Mouse (Mus musculus) monocyte, adult 5-6 weeks (primary cell): ENCODE measurements around the gene Fgfr2. TPM values are rescaled to one million over a fixed set of nuclear protein-coding genes. Genes with fewer than 3 reads are reported as not detected.

Experiments
- ATAC-seq: fragments of 153-309, 156-312 bp; replicated peaks from 2 replicates; pipeline ENCODE4 v1.8.0; 2017; ENCODE audit warnings: mild to moderate bottlenecking; ENCODE audit not compliant: low TSS enrichment, insufficient number of reproducible peaks, severe bottlenecking, poor library complexity, low FRiP score
- total RNA-seq: library from RNA; stranded (forward); fragments of 200-1000, 200-491, 200-594 nt; gene quantifications from 3 replicates; pipeline ENCODE4 v1.2.3, GENCODE M21; 2017

Gene Fgfr2
- total RNA-seq, 1 experiment from 2014 or later: not detected

DNA sequence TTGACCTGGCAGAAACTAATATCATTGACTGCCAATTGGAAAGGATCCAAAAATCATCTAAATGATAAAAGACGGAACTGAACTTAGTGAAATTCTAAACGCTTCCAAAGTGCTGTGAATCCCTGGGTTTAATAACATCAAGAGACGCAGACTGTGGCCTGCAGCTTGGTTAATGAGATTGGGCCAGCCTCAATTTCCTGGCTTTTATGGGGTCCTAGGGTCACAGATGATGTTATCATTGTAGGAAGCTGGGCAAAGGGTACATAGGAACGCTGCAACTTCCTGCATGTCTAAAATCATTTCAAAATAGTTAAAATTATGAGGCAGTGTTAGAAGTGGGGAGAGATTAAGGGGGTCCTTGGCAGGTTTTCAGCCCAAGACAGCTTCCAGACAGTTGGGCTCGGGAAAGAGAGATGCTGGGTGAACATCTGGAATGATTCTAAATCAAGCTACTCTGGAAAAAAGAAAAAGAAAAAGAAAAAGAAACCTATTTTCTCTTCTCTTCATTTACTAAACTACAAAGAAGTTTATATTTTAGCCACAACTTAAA, 823.4 kb downstream of the Fgfr2 start:
- no peak for ATAC-seq

DNA sequence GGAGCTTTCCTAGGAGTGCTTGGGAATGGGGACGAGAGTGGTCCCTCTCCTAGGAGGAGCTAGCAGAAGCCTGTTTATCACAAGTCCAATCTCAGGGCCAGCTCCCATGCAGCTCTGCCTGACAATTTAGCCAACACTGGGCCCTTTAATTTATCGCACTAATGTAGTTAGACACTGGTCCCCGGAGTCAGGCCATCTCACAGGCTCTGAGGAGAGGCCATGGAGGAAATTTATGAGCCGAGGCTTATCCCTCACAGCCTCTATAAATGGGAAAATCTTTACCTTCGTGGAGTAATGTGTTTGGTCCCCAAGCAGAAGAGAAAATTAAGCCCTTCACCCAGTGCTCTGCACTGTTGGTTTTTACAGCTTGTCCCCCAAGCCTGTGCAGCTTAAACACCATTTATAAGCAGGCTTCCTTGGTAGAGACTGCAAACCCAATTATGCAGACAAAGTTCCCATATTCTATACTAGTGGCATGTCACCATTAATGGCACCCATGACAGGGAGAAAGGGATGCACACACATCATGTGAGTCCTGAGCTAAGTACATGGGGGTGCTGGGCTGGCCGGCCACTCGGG, 824.6 kb downstream of the Fgfr2 start:
- no peak for ATAC-seq

DNA sequence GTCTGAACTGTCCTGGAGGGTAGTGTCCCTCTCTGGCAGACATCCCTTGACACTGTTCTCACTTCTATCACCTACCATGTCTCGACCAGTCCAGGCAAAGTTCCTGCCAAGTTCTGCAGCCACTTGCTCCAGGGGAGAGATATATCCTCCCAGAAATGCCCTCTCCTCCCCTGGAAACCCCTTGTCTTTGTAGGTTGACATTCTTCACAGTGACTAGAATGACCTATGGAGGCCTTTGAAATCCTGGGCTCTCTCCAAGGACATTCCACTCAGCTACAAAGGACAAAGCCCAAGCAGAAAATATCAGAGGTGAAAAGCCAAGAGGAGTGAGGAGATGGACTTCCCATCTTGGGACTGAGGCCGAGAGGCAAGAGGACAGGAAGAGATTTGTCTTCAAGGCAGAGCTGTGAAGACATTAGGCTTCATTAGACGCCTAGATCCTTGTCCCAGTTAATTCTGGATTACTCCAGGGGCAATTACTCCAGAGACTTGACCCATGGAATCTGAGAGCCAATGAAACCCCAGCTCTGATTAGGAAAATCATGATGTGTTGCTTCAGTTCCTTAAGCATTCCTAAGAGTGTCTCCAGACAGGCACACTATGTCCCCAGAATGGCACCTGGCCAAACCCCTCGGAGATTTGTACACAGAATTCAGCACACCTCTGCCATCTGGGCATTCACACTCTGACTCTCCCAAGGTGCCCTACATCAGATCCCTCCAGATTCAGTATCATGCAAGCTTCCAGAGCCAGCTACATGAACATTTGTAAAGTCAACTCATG, 826.3 kb downstream of the Fgfr2 start:
- ATAC-seq: no peak

DNA sequence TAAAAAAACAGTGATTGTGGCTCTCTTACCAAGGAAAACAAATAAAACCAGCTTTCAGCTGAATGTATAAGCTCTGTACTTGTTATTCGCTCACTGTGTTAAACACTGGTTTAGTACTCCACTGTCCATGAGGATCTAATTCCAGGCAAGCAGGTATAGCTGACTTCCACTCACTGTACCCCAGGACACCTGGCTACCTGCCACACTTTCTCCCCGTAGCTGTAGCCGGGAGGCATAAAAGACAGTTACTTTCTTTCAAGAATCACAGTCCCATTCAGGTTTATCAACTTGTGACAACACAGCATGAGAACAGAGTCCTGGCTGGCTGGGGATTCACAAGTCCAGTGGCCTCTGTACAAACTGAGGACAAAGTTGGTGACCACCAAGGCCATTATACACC, 827.0 kb downstream of the Fgfr2 start:
- no peak for ATAC-seq

DNA sequence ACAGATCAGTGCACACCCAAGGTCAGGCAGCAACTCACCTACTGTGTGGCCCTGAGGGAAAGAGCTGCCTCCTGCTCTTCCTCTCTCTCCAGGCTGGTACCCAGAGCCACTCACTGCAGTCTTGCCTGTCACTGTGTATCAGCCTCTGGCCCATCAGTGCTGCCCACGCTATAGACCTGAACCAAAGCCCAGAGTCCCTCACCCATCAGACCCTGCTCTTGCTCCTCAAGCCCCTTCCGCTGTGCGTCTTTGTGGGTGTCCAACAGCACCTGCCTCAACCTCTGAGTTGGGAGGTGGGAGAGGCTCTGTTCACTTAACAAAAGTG, 835.8 kb downstream of the Fgfr2 start:
- ATAC-seq: no peak

DNA sequence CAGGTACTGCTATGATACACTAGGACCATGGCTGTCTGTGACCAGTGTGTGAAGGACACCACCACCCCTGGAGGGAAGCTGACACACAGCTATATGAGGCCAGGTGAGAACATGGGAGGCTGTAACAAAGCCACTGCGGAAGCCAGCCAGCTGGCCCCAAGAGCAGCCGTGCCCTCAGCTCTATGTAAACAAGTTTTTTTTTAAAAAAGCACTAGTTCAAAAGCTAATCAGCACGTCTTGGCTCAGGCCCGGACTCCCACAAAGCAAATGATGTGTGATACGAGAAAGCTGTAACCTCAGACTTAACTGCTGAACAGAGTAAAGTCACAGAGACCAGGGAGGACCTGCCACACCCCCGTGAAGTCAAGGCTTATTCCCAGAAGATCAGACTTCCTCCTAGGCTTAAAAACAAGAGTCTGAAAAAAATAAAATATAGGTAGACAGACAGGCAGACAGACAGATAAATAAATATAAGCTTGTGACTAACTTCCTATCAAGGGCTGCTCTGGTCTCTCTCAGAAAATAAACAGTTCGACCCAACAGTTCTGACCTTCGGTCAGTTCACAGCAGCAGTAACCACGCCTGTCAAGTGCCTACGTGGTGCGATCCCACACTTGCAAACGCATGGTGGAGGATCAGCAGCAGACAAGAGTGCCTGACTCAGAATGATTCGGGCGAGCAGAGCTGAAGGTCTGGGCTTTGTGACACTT, 836.4 kb downstream of the Fgfr2 start:
- no peak for ATAC-seq

GRCm38 (mm10) chr7:132284795-132285194, 838.4 kb downstream of the Fgfr2 start:
- no peak for ATAC-seq

- ATAC-seq: no peak
Measured at GRCm38 (mm10) chr7:132284048-132284737, 839.0 kb downstream of the Fgfr2 start.

- ATAC-seq: no peak
Measured at GRCm38 (mm10) chr7:132282576-132282975, 840.6 kb downstream of the Fgfr2 start.

- no peak for ATAC-seq
Measured at GRCm38 (mm10) chr7:132282161-132282560, 841.0 kb downstream of the Fgfr2 start.

GRCm38 (mm10) chr7:132281753-132282152, 841.4 kb downstream of the Fgfr2 start:
- ATAC-seq: no peak

DNA sequence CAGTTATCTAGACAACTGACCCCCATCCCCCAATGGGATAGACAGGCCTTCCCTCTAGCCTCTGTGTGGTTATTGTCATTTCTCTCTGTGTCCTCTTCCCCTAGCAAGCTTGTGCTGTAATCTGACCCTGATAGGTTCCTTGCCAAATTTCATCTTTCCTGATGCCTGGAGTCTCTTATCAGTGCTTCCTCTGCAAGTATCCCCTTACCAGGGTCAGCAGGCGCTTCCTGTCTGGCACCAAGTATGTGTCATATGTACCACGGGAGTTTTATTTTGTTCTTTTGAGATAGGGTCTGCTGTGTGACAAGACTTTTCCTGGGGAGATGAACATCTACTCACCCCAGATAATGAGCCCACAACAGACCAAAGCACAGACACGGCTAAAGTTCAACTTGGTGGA, 844.5 kb downstream of the Fgfr2 start:
- ATAC-seq: no peak

DNA sequence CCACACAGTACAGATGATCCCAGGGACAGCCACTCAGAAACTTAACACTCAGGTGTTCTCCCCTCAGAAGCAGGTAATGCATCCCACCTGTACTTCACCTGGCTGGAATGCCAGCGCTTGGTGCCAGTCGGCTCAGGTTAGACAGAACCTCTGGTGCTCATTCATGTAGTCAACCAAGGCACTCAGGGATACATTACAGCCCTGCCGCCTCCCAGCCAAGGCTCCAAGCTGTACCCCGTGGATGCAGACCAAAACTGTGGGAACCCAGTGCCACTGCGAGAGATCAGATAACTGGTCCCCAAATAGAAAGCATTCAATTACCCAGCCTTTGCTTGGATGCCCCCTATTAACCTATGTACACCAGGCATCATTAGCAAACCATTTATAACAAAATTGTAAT, 846.9 kb downstream of the Fgfr2 start:
- ATAC-seq: no peak

GRCm38 (mm10) chr7:132273741-132274513, 849.2 kb downstream of the Fgfr2 start:
- ATAC-seq: no peak

- no peak for ATAC-seq
Measured at GRCm38 (mm10) chr7:132272984-132273383, 850.2 kb downstream of the Fgfr2 start.

DNA sequence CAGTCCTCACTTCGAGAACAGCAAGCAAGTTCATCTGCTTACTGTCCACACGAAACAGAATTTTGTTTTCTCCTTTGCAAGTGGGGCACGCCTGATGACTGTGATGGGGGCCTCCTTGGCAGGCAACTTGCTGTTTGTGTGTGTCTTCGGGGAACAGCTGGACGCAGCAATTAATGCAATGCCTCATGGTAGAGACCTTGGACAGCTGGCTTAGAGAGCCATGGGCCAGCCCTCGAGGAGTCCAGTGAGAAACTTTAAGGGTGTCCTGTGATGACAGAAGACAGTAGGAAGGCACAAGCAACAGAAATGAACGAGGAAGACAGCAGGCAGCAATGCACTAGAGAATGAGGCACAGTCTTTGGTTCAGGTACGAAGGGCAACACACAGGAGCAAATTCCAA, 852.8 kb downstream of the Fgfr2 start:
- ATAC-seq: no peak

GRCm38 (mm10) chr7:132269661-132270060, 853.5 kb downstream of the Fgfr2 start:
- ATAC-seq: no peak

DNA sequence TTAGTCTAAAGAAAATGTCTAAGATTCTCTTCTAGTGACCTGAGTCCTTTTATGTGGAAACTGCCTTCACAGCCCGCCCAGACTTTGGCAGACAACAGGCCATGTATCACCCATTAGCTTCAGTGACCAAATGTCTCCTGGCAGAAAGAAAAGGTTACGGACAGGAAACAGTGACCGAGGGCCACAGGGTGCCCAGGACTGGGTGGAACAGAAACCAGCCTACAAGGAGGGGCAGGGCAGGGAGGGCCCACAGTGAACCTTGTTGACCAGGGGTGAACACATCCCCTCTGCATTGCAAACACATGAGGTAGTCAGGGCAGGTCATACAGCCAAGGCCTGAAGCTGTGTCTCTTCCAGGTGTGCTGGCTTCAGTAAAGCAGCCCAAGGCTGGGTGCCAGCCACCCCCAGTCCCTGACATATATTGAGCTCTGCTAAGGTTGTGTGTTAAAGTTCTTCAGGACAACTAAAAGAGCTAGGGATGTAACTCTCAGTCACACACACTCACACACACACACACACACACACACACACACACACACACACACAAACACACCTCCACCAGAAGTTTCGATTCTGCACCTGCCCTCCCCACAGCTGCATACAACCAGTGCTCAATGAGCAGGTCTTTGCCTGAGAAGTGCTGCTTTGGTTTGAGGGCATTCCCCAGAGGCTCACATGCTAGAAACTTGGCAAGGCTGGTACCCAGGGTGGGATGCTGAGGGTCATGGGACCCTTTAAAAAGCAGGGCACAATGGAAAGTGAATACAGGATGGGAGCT, 855.2 kb downstream of the Fgfr2 start:
- ATAC-seq: no peak
